Mouse (Mus musculus) layer of hippocampus, postnatal 10 days (tissue): ENCODE data around the gene Hmgxb4. TPM values are rescaled to one million over a fixed set of nuclear protein-coding genes. Genes with fewer than 3 reads are reported as not detected.
"Not testable (repeated sequence)": the region's sequence is repeated elsewhere in the genome, so short reads cannot be mapped to it uniquely, and the experiment has no call there.

Experiments used
- DNase-seq, 2 experiments: peaks; one replicate each; pipeline ENCODE4 v3.0.0; 2021; ENCODE audit warnings: low spot score in 2 of 2
- long read RNA-seq: library from polyadenylated mRNA; stranded (forward); transcript quantifications from one replicate; pipeline ENCODE4 v2.0.0, GENCODE M21; 2023
- total RNA-seq, 2 experiments: library from RNA; stranded (reverse); gene quantifications; 2 replicates each; pipeline ENCODE4 v1.2.3; 2021

The Hmgxb4 gene
- total RNA-seq, result 10 to 100 TPM; 26.2 to 30.3 TPM
- long read RNA-seq, full-length matches to known transcripts, result 3 of 14 reads
- long read RNA-seq, partial matches to known transcripts, result 1 of 14 reads
- long read RNA-seq, other reads (novel, unspliced or antisense), result 10 of 14 reads

GRCm38 (mm10) chr8:74993081-74993474 lies at the start of gene Hmgxb4:
Hmgxb4 (plus strand) TSS chr8:74993356.
- DNase-seq, result no peak

DNA sequence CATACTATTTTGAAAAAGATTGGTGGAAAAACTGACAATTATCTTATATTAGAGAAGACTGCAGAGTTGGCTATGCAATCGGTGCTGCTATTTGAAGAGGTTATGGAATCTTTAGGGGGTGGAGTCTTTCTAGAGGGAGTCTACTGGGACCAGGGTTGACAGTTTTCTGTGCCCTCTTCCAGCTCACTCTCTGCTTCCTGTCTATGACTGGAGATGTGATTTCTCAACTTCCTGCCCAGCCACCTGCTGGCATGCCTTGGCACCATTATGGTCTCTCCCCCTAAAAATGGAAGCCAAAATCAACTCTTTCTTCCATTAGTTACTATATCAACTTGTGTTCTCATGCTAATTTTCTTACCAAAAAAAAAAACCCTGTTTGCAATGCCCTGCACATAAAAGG lies 43.7 kb upstream of the Hmgxb4 start:
- no peak for DNase-seq

DNA sequence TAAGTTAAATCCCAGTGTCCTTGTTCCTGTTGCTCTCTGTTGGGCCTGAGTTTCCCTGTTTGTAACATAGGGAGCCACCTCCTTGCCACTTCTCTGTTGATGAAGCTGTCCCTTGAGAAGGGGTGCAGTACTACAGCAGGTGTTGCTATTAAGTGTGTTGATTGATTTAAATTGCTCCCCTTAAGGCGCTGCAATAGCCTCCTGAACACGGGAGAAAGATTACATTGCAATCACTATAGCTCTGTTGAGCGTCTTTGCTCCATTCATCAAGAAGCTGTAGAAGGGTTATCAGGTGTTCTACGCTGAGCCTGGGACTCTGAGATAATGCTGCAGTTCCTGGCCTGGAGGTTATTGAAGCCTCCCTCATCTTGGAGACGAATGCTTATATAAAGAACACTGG lies 29.2 kb upstream of the Hmgxb4 start:
- DNase-seq, result no peak

DNA sequence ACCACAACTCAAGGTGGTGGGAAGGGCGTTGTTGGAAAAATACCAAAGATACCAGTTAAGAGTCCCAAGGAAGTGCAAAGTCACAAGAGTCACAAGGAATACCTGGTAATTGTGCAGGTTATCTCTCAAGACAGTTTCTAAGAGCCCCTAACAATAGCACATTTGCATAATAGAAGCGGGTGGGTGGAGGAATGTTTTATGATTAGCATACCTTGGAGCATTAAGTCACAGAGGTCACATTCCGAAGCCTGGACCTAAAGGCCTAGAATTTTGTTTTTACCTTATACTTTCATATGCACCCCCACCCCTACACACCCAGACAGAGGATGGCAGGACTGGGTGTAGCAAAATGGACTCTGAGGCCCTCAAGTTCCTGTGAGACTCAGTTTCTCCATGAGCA lies 22.9 kb upstream of the Hmgxb4 start:
- not testable (repeated sequence) for DNase-seq

- no peak for DNase-seq
Measured at GRCm38 (mm10) chr8:74971636-74972035, 21.5 kb upstream of the Hmgxb4 start.

DNA sequence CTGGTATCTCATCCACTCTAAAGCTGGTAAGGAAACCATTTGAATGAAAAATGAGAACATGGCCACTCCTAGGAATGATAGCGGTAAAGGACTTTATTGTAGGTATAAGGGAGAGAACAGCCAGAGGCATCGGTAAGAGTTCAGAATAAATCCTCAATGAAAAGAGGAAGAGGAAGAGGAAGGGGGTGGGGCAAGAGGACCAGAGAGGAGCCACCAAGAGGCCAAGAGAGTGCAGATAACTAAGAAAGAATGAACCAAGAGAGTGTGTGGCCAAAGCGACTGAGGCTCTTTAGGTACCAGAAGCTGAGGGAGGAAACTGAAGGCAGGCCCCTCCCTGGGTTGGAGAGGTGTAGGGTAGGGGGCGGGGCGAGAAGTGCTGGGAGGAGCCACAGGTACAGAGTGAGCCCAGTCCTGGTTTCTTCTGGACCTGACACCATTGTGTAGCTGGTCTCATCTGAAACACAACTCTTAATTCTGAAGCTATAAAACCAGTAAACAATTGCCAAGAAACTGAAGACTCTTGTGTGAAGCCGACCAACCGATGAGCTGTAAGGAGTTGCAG lies 20.8 kb upstream of the Hmgxb4 start:
- DNase-seq, result no peak

DNA sequence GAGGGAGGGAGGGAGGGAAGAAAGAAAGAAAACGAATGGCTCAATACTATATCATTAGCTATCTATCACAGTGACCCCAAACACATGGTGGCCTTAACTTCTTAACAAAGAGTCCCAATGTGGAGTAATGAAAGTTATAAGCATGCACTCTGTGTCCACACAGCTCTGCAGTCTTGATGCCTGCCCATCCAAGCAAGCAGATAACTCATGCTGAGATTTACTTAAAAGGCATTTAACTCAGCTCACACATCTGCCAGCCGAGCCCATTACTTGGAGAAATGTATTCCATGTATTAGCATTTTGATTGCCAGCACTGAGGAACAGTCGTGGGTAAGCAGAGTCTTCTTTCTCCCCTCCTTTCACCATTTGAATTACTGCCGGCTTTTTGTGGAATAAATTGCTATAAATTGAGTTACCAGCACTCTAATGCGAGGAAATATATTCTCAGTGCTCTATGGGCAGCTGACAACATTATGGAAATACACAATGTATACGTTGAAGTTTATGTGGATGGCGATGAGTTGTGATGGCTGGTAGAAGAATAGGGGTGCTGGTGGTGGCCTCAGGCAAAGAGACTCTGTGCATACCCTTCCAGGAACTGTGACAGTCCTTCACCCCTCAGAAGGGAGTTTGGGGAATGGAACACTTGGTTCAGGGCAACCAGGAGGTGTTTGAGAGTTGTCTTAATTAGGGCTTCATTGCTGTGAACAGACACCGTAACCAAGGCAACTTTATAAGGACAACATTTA lies 19.9 kb upstream of the Hmgxb4 start:
- DNase-seq, result no peak

DNA sequence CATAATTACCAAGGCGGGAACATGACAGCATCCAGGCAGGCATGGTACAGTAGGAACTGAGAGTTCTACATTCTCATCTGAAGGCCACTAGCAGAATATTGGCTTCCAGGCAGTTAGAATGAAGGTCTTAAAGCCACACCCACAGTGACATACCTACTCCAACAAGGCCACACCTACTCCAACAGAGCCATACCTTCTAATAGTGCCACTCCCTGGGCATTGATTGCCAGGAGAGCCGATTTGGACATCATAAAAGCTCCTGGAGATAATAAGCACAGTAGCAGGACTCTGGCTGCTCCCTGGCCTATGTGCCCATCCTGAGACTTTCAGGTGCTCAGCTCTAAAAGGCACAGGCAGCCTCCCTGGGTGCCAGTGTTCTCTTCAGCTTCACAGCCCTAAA lies 19.3 kb upstream of the Hmgxb4 start:
- DNase-seq, result no peak

DNA sequence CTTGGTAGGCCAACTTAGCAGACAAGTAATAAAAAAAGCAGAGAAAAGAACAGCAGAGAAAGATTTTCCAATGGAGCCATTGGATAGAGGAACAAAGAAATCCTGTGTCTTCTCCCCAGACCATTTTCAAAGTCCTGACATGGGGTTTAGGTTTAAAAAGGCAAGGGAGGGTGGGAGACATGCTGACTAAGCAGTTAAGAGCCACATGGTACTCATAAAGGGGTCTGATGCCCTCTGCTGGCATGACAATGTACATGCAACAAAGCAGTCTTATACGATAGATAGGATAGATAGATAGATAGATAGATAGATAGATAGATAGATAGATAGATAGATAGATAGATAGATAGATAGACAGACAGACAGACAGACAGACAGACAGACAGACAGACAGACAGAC lies 15.7 kb upstream of the Hmgxb4 start:
- DNase-seq, result peak in 1 of 2 experiments; percentile 31

DNA sequence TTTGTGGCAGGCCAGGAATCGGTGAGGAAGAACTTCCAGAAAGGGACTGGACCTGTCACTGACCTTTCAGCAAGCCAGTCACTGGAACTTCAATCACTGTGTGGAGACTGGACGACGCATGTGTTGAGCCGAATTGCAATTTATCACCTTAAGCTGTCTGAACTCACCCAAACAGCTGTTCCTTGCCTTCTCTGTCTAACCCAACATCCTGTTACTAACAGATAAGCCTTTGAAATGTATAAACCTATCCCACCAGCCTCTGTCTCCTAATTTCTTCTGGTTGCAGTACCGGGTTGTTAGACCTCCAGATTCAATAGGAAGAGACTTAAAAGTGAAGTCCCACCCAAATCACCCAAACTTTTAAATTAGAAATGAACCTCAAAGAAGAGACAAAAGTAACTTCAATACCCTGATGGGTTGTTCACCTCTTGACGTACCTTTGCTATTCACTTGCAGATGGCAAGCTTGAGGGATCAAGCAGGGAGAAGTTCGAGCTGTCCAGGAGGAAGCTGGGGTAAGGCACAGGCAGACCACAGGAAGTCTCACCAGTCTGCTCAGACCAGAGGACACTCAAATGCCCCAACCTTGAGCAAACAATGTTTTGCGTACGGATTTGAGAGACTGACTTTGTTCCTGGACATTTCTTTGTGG lies 13.0 kb upstream of the Hmgxb4 start:
- DNase-seq, result no peak

GRCm38 (mm10) chr8:74980711-74981062 lies 12.5 kb upstream of the Hmgxb4 start:
- DNase-seq, result peak; percentile 68 to 74

GRCm38 (mm10) chr8:74981809-74982208 lies 11.3 kb upstream of the Hmgxb4 start:
- no peak for DNase-seq

DNA sequence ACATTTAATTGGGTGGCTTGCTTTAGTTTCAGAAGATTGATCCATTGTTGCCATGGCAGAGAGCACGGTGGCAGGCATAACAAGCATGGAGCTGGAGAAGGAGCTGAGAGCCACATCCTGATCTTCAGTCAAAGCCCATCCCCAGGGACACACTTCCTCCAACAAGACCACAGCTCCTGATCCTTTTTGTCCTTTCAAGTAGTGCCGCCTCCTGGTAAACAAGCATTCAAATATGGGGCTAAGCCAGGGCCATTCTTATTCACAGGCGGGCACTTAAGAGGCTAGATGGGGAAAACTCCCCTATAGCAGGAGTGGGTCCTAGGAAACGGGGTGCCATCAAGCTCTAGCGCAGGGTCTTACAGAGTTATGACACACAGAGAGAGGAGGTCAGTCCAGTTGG lies 5.7 kb upstream of the Hmgxb4 start:
- DNase-seq, result no peak

DNA sequence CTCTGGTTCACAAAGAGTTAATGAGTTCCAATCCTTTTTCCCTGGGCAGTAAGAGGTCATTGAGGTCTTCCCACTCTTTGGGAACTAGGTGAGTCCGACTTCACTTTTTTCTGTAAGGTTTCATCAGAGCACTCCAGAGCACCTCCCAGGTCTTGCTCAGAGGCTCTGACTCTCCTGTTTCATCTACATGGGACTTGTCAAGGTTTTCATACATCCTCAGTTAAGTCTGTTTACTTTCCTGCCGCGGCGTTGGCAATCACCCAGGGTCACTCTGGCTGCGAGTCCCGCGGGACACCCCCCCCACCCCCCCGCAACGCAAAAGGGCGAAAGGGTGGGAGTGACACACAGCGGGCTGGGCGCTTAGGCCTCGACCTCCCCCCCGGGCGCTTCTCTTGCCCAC lies 3.1 kb upstream of the Hmgxb4 start:
- DNase-seq, result no peak

DNA sequence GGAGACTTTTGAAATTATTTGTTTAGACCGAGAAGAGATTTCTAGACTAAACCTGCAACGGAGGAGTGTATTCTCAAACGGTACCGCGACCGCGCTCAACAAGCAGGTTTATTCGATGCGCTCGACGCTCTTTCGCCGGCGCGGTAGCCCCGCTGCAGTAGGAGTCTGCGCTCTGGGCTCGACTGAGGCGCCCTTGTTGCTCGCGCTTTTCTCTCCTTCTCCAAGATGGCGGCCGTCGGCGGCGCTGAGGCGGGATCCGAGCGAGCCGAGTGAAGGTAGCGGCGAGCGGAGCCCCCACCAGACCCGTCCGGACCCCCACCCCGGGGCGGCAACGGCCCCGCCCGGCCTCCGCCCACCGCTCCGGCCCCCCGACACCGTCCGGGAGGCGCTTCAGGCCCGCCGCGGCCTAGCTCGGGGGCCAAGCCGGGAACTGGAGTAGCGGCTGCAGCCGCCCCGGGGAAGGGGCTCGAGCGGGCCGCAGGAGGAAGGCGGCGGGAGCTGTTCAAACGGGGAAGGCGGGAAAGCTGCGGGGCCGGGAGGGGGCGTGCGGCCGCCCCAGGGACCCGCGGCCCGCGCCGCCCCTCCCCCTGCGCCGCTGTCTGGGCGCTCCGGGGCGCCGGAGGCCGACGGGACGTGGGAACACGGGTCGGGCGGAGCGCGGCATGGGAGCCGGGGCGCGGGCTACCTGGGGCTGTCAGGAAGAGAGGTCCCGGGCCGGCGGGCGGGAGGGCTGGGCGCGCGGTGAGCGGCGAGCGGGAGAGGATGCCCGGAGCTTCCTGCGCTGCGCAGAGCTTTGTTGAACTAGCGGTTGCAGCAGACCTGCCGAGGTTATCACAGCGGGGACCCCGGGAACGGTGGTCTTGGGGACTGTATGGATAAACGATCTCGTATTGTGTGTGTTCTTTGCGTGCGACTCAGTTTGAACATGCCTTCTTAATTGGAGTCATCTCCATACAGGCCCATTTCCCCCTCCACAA lies 607 bp downstream of the Hmgxb4 start:
- DNase-seq, result peak; percentile 80 to 86

DNA sequence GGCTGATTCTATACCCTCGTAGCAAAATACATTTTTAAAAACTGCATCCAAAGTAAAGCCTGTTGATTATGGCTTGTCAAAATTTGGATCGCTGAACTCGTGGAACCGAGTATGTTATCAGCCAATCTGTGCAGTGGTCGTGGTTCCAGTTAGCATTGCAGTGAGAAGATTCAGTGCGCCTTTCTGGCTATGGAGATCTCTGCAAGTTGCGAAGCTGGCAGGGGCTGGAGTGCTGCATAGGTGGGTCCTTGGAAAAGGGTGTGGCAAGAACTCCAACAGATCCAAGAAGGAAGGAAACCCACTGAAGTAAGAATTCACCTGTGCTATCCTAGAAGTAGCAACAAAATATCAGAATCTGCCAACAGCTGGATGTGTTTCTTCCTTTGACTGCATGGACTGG lies 1.4 kb downstream of the Hmgxb4 start:
- no peak for DNase-seq

DNA sequence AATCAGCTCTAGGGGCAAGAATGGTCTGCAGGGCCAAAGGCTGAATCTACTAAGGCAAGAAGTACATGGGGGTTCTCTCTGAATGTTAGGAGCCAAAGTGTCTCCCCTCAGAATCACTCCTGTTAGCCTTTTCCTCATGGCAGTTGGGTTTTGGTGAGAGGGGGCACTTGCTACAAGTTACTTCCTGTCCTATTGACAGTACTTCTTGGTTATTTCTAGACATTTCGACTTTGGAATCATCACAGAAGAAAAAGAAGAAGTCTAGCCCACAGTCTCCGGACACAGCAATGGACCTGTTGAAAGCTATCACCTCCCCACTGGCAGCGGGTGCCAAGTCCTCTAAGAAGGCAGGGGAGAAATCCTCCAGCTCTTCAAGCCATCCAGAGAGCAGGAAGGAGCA lies 7.3 kb downstream of the Hmgxb4 start:
- DNase-seq, result no peak

- no peak for DNase-seq
Measured at GRCm38 (mm10) chr8:75008826-75009225, 15.7 kb downstream of the Hmgxb4 start.

DNA sequence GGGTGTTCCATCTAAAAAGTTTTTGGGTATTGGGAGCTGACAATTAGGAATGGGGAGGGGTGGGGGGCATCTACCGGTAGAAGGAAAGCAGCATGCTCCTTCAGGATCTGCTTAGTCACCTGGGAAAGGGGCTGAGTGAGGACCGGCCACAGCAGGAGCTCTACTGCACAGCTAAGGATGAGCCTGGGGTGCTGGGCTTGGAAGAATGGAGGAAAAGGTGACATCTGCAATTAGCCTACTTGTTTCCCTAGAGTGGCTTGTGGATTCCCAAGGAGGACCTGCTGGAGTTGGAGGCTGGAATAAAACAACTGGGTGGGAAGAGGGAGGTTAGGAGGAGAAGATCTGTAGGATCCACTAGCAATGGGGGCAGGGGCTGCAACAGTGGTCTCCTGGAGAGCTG lies 20.4 kb downstream of the Hmgxb4 start:
- no peak for DNase-seq

DNA sequence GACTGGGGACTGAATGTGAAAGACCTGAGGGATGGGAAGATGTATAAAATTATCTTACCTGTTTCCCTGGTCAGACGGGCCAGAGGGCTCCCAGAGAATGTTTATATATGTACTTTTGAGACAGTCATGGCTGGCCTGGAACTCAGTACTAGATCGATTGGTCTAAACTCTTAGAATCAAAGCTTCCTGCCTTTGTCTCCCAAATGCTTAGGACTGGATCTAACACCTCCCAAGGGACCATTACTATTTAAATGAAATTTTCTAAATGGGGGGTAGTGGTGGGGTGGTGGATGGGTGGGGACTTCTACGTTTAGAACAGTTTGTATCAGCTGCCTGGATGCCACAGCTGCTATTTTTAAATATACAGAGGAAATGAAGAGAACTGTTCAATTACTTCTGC lies 20.8 kb downstream of the Hmgxb4 start:
- no peak for DNase-seq

DNA sequence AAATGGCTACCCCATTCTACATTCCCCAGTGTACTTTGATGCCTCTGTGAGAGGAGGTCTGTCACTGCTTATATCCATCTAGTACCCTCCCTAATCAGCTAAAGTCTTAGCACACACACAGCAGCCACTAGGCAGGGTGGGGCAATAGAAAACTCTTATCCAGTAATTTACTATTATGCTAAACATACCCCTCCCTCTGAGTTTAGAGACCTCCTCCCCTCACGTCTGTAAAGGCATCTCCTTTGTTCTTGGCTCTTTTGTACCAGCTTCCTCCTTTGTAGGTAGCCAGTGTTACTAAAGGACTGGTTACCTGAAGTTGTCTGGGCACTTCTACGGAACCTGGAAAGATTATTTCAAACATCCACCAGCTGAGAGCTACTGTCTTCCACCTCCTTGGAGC lies 22.8 kb downstream of the Hmgxb4 start:
- DNase-seq, result no peak
